Mouse (Mus musculus) large intestine, adult 2 months (tissue): ENCODE data around the gene Grin2a. TPM values are rescaled to one million over a fixed set of nuclear protein-coding genes. Genes with fewer than 3 reads are reported as not detected.

Source experiments
- DNase-seq: peaks from one replicate; pipeline ENCODE4 v3.0.0-alpha.2; 2012; ENCODE audit warnings: low read depth, low spot score
- WGBS: fragments of 180-500 bp; shearing (Covaris S2); methylation state at CpG from one replicate; pipeline ENCODE4 v1.1.7; 2018; 5-methylcytosine and 5-hydroxymethylcytosine counted together
- polyA plus RNA-seq: library from polyadenylated mRNA; depleted of rRNA; stranded (reverse); fragments of >200 nt; gene quantifications from 2 replicates; pipeline ENCODE4 v1.2.3, GENCODE M21; 2012

Grin2a gene
- polyA plus RNA-seq, 1 experiment, result 0.76 TPM

DNA sequence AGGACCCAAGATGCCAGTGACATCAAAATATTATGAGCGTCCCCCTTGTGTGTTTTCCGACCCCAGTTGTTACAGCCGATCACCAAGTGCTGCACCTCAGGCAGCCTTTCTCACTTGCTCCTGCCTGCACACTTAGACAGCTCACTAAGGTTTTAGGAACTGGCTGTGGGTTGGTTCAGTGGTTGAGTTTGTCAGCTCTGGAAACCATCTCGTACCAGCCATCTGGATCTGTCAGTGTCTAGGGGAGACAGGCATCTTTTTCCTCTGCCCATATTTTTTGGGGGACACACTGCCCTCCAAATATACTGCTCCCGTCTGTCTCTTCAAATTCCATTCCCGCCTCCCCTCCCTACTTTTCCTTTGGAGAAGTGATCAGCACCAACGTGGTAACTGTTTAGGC is 99.8 kb downstream of the Grin2a start:
- no peak for DNase-seq
- 65% methylated on average over 7 of the region's 7 CpGs for WGBS

DNA sequence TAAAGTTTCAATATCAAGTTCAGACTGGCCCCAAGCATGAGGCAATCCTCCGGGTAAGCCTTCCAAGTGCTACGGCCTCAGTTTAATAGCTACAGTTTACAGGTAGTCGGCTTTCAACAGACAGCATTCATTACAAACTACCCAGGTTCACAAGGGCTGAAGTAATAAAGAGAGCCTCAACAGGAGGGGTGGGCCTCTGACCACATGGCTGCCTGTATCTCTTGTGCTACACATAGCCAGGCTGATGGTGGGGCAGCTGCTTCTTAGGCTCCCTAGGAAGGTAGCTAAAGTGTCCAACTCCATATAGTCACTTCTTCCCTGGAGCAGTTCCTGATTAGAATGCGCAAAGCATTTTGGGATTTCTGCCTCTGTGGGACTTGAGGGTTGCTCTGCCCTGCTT is 109.2 kb downstream of the Grin2a start:
- DNase-seq, result no peak
- 44% methylated on average over 4 of the region's 4 CpGs for WGBS

DNA sequence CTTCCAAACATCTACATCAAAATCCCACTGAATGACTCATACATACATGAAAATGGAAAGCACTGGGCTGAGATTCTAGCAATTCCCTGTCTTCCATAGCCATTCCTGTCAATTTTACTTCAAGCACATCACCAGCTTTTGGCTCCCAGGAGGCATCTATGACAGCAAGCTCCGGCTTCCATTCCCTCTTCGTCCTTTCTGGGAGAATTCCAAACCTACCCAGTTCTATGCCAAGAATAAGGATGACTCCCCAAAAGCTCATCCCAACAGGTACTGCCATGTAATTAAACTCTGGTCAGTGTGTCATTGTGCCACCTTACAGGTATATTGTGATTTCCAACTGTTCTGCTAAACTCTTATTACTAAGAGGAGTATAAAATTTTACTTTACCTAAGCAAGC is 111.2 kb downstream of the Grin2a start:
- WGBS, result 86% methylated on average over 2 of the region's 2 CpGs
- no peak for DNase-seq

DNA sequence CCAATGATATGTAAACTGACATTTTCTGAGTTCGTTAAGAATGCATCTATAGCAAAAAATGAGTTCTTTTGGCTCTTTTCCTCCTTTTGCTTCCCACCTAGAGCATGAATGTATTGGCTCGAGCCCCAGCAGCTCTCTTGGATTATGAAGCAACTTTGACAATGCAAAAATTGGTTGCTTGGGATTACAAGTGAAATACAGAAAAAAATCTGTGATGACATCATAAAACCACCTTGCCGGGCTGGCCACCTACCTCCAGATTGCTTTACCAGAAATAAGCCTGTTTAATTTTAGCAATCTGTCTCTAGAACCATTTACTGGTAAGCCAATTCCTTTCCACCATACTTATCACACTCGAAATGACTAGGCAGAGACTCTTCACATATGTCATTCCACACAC is 112.9 kb downstream of the Grin2a start:
- DNase-seq, result no peak
- WGBS, result 68% methylated on average over 4 of the region's 4 CpGs

DNA sequence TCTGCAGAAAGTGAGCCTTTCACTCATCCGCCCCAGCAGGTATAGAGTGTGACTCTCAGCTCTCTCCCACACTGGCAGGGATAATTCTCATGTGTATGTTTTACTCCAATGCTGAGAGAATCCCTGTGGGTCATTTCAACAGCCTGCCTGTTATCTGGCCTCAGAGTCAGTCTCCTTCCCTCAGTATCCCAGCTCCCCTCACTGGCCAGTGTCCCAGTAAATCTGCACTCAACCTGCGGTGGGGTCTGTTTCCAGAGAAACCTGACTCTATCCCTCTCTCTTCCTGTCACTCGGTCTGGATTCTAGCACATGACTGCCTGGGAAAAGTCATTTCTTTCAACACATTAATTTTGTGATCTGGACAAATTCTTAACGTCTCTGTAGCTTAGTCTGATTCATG is 122.4 kb downstream of the Grin2a start:
- 58% methylated on average over 4 of the region's 4 CpGs for WGBS

DNA sequence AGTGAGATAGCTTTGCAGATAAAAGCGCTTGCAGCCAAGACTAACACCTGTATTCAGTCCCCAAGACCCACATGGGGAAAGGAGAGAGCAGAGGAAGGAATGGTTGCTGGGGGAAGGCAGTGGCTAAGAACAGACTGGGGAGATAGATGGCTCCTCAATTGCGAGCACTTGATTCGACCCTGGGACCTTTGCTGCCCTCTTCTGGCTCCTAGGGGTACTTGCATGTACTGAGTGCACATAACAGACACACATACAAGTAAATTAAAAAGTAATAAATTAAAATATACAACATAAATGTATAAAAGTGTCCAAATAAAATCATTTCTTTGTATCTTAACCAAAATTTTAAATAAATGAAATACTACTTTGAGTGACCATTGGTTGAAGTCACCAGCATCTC is 129.7 kb downstream of the Grin2a start:
- WGBS, result 69% methylated on average over 3 of the region's 3 CpGs
- DNase-seq, result no peak

More for the DNA sequence above, 122.4 kb downstream of the Grin2a start:
- DNase-seq, result no peak

DNA sequence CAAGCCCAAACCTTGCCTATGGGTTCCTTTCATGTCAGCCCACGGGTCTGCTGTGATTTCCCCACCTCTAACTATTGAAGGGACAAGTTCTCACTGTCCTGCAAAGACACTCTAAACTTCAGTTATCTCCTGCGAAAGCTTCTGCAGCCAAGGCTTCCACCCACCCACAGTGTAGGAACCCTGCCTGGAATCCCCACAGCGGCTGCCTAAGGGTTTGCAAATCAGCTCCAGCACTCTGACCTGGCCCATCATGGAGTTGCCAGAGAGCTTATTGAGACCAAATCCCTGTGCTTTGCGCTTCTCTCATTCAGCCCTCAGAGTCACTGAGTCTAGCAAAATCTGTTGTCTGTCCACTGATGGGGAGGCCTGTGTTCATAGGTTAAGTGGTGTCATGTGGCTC is 130.3 kb downstream of the Grin2a start:
- WGBS, result 76% methylated on average over 4 of the region's 4 CpGs
- no peak for DNase-seq

DNA sequence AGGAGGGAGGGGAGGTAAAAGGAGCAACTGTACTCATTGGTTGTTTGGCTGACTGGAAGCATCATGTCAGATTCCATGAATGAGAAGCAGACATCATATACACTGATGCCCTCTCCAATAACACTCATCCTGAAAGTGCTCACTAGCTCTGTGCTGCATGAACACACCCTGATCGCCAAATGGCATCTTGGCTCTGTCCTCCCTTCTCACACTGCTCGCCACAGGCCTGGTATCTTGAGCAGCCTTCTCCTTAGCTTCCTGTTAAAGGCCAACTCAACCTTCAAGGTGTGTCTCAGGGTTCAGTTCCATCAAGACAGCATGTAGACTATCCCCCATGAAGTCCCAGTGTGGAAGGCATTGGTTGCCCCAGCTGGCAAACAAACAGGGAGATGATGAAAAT is 137.6 kb downstream of the Grin2a start:
- 73% methylated on average over 2 of the region's 2 CpGs for WGBS
- no peak for DNase-seq

DNA sequence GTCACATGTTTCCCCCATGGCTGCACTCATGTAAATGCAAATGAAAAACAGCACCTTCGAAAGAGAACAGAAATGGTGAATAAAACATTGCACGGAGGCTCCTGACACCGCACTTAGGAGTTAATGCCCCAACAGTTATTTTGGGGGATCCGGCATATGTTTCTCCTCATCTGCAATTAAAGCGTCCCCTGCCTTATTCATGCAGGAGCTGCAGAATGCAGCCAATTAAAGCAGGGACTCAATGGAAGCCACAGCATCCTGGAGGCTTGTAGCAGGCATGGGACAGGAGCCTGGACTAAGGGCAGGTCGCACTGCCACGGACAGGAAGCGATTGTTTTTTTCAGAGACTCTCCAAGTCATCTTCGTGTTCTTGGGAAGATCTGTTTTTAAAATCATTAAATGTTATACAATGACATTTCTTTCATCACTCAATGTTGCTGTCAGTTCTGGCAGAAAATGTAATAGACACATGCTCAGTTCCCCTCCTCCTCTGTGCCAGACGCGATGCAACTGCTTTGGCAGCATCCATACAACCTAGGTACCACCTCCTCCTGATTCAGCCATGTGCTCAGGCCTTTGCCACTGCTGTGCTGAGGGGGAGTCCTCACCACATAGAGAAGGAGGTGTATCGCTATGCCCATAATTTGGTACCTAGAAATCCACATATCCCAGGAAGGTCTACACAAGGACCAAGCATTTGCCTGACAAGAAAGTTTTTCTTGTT is 143.9 kb downstream of the Grin2a start:
- 85% methylated on average over 12 of the region's 12 CpGs for WGBS
- DNase-seq, result no peak

DNA sequence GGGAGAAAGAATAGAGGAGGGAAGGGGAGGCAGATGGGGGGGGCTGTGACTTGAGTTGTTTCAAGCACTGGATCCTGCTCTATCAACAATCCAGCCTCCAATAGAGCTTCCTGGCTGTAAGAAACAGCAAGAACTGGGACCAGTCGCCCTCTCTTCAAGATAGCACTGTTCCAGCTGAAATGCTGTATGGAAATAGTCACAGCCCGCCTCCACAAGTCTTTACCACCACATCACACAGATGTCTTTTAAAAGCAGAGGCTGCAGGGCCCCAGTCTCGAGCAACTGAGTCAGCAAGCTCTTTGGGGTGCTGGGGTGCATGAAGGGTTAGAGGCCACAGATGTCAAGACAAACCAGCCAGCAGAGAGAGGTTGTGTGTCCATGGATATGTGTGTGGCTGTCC is 153.9 kb downstream of the Grin2a start:
- no peak for DNase-seq
- 42% methylated on average over 3 of the region's 3 CpGs for WGBS

DNA sequence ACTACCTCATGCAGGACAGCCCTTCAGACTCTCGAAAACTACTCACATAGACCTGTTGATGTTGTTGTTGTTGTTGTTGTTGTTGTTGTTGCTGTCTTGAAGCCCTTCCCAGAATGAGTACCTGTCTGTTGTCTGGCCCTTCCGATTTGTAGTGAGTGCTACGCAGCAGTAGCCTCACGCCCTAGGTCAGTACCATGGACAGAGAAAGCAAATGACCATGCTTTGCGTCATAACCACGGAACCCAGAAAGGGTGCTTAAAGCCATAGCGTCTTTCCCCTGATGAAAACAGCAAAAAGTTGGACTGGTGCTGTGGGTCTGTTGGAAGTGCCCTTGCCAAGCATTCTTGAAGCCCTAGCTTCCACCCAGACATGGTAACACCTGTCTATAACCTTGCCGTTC is 158.8 kb downstream of the Grin2a start:
- WGBS, result 37% methylated on average over 8 of the region's 8 CpGs
- no peak for DNase-seq

DNA sequence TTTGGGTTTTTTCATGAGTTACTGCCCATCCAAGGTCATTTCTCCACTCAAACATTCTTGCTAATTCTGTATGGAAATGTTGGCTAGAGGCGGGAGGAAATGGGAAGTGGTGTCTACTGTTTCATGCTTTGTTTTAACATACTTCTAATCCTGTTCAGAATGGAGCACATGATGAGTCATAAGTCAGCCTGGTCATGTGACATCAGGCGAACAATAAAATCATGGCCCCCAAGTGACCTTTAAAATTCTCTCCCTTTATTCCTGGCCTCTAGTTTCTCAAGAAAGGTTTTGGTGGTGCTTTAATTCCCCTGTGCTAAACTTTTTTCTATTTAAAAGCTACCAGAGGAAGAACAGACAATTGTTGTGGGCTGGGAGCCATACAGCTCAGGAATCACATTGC is 161.1 kb downstream of the Grin2a start:
- no peak for DNase-seq
- WGBS, result 67% methylated on average over 2 of the region's 2 CpGs

DNA sequence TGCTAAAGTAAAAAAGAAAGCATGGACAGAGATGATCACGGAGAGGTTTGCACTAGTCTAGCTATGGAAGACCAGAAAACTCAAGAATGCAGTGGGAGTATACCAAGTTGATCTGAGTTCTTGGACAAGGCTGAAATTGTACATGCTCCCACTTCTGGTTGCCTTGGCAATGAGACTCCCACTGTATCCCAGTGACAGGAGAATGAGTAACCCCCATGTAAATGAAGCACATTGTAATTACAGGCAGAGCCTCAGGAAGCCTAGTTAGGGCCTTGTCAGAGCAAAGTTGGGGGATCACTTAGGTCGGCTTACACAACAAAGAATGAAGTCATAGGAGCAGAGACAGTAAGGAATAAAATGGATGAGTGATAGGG is 170.3 kb downstream of the Grin2a start:
- WGBS, result 77% methylated on average over 2 of the region's 2 CpGs
- DNase-seq, result no peak

DNA sequence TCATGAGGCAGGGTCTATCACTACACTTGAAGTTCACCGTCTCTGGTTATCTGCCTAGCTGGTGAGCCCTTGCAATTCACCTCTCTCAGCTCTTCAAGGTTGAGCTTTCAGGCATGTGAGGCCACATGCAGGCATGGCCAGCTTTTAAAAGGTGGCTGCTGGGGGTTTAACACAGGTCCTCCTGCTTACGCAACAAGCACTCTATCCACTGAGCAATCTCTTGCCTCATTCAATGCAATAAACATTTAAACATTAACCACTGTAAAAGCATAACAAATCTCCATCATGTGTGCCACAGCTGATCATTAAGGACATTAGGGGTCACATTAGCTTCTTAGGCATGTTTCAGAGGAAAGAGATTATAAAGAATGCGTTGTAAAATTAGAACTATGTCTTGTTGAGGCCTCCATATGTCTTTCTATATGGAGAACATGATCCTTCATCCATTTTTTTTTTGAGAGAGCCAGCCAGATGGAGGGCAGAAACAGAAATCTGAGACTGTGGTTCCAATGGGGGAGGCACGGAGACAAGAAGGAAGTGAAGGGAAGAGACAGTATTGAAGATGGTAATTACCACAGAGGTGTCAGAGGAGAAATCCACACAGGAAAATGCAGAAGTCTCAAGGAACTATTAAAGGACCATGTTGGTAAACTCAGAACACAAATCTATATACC is 170.8 kb downstream of the Grin2a start:
- no peak for DNase-seq
- 47% methylated on average over 4 of the region's 4 CpGs for WGBS

DNA sequence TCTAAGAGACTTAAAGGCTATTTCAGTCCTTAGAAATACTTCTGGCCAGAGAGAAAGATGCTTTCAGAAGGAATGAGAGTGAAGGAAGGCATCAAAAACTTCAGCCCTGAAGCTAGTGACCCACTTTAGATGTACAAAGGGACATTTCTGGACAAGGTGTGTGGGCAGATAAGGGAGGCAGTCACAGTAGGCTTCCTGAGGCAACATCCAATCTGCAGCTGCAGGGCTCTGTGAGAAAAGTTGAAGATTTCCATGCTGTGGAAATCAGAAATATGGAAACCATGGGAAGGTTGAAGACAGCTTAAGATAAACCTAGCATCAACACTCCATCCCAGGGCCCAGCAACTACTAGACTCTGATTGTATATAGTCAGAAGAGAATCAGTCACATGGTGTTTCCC is 171.7 kb downstream of the Grin2a start:
- DNase-seq, result no peak

DNA sequence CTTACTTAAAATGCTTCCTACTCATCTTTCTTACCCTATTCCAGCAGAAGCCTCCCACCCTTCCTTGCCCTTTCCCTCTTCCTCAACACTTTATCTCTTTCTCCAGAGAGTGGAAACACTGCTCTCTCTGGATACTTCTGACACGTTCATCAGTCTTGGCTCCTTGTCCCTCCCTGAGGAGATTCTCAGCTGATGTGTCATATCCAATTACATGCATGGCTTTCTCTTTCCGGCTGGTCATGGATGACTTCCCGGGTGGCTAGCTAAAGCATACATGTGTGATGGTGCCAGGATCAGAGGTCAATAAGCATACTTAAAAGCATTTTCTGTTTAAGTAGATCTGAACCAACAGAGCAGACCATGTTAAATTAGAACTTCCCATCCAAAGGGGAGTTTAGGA is 175.9 kb downstream of the Grin2a start:
- 76% methylated on average over 3 of the region's 3 CpGs for WGBS
- no peak for DNase-seq

DNA sequence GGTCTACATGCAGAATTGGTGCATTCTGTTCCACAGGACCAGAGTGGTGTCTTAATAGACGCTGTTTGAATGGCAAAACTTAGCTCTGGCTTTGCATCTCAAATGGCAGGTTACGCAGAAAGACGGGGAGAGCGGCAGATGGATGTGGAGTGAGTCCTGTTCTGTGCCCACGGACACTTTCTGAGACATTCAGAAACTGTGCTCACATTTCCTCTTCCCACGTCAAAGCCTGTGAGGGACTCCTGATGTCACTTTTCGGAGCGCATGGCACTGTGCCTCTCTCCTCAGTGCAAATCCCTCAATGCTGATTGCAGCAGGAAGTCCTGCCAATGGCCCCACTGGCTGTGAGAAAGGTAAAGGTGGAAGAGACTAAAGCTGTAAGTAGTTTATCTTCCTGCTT is 194.0 kb downstream of the Grin2a start:
- 81% methylated on average over 8 of the region's 8 CpGs for WGBS
- DNase-seq, result no peak

DNA sequence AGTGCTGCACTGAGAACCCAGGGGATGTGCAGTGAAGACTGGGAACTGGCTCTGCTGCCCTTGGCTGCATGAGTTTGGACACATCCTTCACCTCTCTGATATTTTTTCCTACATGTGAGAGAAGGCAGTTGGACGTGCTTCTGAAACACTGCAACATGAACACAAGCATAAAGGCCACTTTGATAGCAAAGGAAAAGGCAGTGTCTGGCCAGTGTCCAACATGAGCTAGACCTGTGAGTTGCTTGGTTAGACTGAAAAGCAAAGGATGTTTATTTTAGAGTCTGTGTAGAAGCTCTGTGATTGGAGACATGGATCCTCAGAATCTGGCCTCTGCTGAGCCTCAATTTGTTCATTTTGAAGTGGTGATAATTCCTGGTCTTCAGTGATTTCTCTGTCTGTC is 195.1 kb downstream of the Grin2a start:
- DNase-seq, result no peak
- 32% methylated on average over 1 of the region's 1 CpGs for WGBS

DNA sequence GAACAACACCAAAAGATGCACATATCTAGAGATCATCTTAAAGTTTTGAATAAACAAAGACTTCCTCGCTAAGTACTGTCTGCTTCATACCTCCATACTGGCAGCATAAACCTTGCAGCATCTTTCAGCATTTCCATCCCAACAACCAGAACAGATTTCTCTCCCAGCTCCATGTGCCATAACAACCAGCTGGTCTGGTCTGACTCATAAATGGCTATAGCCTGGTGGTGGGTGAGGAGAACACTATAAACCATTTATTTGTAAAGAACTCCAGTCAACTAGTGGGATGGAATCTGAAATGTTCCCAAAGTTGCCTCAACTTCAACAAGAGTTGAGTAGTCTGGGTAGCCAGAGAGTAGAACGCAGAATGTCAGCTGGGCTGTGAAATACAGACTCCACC is 202.4 kb downstream of the Grin2a start:
- 79% methylated on average over 2 of the region's 2 CpGs for WGBS

DNA sequence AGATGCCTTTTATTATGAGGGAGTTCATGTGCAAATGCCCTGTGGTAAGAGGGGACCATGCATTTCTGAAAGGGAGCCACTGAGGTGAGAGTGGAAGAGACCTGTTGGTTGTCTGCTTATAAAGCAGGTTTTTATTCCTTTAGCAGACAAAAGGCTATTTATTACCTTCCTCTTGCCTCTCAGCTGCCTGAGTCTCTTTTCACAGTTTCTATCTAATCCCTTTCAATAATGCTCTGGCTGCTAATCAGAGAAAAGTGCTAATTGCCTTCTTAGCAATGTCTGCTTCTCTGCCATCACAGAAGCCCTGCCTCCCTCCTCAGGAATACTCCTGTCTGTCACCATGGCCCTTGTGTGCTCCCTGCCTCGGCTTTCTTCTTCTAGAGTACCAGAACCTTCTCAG is 209.1 kb downstream of the Grin2a start:
- WGBS, result 21% methylated on average over 1 of the region's 1 CpGs
- DNase-seq, result no peak

More for the DNA sequence above, 202.4 kb downstream of the Grin2a start:
- DNase-seq, result no peak

DNA sequence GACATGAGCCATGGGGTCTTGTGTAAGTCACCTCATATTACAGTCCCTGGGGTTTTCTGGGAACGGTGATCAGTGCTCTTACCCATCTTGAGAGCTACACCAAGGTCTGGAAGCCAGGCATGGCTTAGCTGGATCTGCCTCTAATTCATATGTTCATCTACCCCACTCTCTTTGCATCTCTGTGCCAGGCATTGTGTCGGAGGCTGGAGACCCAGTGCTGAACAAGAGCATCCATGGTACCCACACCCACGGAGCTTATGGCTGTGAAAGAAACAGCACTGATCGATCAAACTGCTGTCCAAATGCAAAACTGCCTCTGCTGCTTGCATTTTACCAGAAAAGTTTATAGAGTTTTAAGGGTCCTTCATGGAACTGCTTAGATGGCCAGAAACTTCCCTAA is 209.5 kb downstream of the Grin2a start:
- DNase-seq, result no peak
- WGBS, result 84% methylated on average over 4 of the region's 4 CpGs

DNA sequence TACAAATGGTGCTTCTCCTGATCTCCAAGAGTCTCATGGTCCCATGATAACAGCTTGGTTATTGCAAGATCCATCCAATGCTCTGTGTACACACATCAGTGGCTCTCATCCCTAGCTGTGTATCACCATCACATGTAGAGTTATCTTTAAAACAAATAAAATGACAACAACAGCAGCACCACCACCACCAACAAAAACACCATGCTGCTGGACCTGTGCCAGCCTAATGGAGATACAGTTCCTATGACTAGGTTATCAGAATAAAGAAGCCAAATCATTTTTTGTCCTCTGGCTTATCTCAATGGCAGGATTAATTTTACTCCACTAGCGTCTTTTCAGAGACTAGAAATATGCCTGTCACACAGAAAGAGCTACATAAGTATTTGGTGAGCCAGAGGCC is 226.4 kb downstream of the Grin2a start:
- WGBS, result 64% methylated on average over 1 of the region's 1 CpGs
- DNase-seq, result no peak
